Mouse (Mus musculus) Patski (cell line): ENCODE data around the gene Naglu. TPM values are rescaled to one million over a fixed set of nuclear protein-coding genes. Genes with fewer than 3 reads are reported as not detected.

Experiments used
- ATAC-seq: fragments of 100-300 bp; one replicate; pipeline ENCODE4 v1.8.0; 2021
- CTCF ChIA-PET: fragments of 350-600 bp; sonication (Branson Sonifier 250); formaldehyde crosslinking; loops from one replicate; lab custom pipeline; 2022; ENCODE audit warnings: inconsistent platforms; lab: Charles Lee
- POLR2A ChIA-PET: fragments of 350-600 bp; sonication (Branson Sonifier 250); formaldehyde crosslinking; loops from one replicate; lab custom pipeline; 2022; ENCODE audit warnings: antibody characterized with exemption, inconsistent platforms; lab: Charles Lee
- DNase-seq: peaks from one replicate; pipeline ENCODE4 v3.0.0-alpha.2; 2011; ENCODE audit warnings: low read depth, low spot score
- H3K27me3 ChIP-seq: fragments of 371-371 bp; one replicate; pipeline ENCODE4 v1.5.1; 2021
- CTCF ChIP-seq: fragments of 100-300 bp; IDR thresholded peaks from one replicate; pipeline ENCODE4 v1.5.1; 2021
- in situ Hi-C: fragments of 300-500 bp; cut with MboI; formaldehyde crosslinking; loops from 3 replicates; pipeline ENCODE4 v1.11.1; 2018; ENCODE audit warnings: low pct_unique_long_range_greater_than_20kb, mixed read lengths
- polyA plus RNA-seq: library from polyadenylated mRNA; unstranded; gene quantifications from one replicate; pipeline ENCODE4 v1.2.3, GENCODE M21; 2021

Gene Naglu
- polyA plus RNA-seq, 1 experiment from 2014 or later, result 46.4 TPM

- ChIA-PET POLR2A (interaction anchor here (1.4 kb wide), 1 partner anchor 12 kb away, joined by 3 read pairs; no protein-coding TSS in a partner anchor), CTCF (no interaction called here)
- in situ Hi-C loops, result no loop called here
- TF ChIP-seq CTCF, result no peak
- H3K27me3 ChIP-seq, result no peaks in the 10 kb centered on the region
- ATAC-seq, result no peak
- DNase-seq, result no peak
Measured at GRCm38 (mm10) chr11:101062971-101063675, 6.7 kb upstream of the Naglu start.

- in situ Hi-C loops, result no loop called here
- DNase-seq (no peak), ATAC-seq (no peak)
- ChIA-PET CTCF (no interaction called here), POLR2A (interaction anchor here (1.4 kb wide), 1 partner anchor 12 kb away, joined by 3 read pairs; no protein-coding TSS in a partner anchor)
- no peaks in the 10 kb centered on the region for H3K27me3 ChIP-seq
- TF ChIP-seq CTCF, result no peak
Measured at GRCm38 (mm10) chr11:101063676-101064327, 6.0 kb upstream of the Naglu start.

GRCm38 (mm10) chr11:101064462-101064861 lies 5.3 kb upstream of the Naglu start:
- in situ Hi-C loops, result no loop called here
- no peak for TF ChIP-seq CTCF
- ATAC-seq, result no peak
- H3K27me3 ChIP-seq, result no peaks in the 10 kb centered on the region
- ChIA-PET CTCF (no interaction called here), POLR2A (interaction anchor here (1.4 kb wide), 1 partner anchor 13 kb away, joined by 3 read pairs; no protein-coding TSS in a partner anchor)
- DNase-seq, result no peak

- CTCF ChIA-PET, result no interaction called here
- in situ Hi-C loops, result no loop called here
- no peak for DNase-seq
Measured at GRCm38 (mm10) chr11:101065002-101065401, 4.8 kb upstream of the Naglu start.

GRCm38 (mm10) chr11:101066549-101067412 lies 3.0 kb upstream of the Naglu start:
- peak; percentile 97 for TF ChIP-seq CTCF

More at GRCm38 (mm10) chr11:101065002-101065401, 4.8 kb upstream of the Naglu start:
- H3K27me3 ChIP-seq, result no peaks in the 10 kb centered on the region
- no peak for TF ChIP-seq CTCF
- ATAC-seq, result no peak
- POLR2A ChIA-PET, result interaction anchor here (0.8 kb wide), 1 partner anchor 168 kb away, joined by 4 read pairs; no protein-coding TSS in a partner anchor

GRCm38 (mm10) chr11:101070189-101070527 lies 346 bp downstream of the Naglu start:
- ATAC-seq, result peak; percentile 24
- ChIA-PET POLR2A (interaction anchor here (1.8 to 2.9 kb wide), 3 partner anchors 11 to 103 kb away, joined by 4 to 13 read pairs (median 8); partner anchors contain the start of gene Coasy), CTCF (interaction anchor here (0.7 to 1.4 kb wide), 3 partner anchors 87 to 106 kb away, joined by 3 to 4 read pairs (median 4); no protein-coding TSS in a partner anchor)
- TF ChIP-seq CTCF, result no peak
- H3K27me3 ChIP-seq, result no peaks in the 10 kb centered on the region
- in situ Hi-C loops, result no loop called here
- no peak for DNase-seq

More at GRCm38 (mm10) chr11:101066549-101067412, 3.0 kb upstream of the Naglu start:
- in situ Hi-C loops, result no loop called here
- ATAC-seq (no peak), DNase-seq (no peak)
- ChIA-PET POLR2A (no interaction called here), CTCF (interaction anchor here (0.6 to 2.4 kb wide), 9 partner anchors 10 to 110 kb away, joined by 3 to 6 read pairs (median 3); no protein-coding TSS in a partner anchor)
- no peaks in the 10 kb centered on the region for H3K27me3 ChIP-seq

GRCm38 (mm10) chr11:101070987-101071386 lies 1.2 kb downstream of the Naglu start:
- POLR2A ChIA-PET, result interaction anchor here (1.7 to 2.9 kb wide), 3 partner anchors 10 to 23 kb away, joined by 4 to 13 read pairs (median 4); partner anchors contain the start of gene Coasy
- no peak for TF ChIP-seq CTCF
- in situ Hi-C loops, result no loop called here
- H3K27me3 ChIP-seq, result no peaks in the 10 kb centered on the region
- no peak for DNase-seq
- no peak for ATAC-seq
- CTCF ChIA-PET, result interaction anchor here (0.8 to 1.1 kb wide), 2 partner anchors 88 to 100 kb away, joined by 3 read pairs; partner anchors contain the start of gene Plekhh3

- ATAC-seq, result no peak
- CTCF ChIA-PET, result interaction anchor here (1.1 kb wide), 1 partner anchor 99 kb away, joined by 3 read pairs; the partner anchor contains the start of gene Plekhh3
- POLR2A ChIA-PET, result interaction anchor here (1.7 kb wide), 1 partner anchor 12 kb away, joined by 4 read pairs; no protein-coding TSS in a partner anchor
- no peak for DNase-seq
- no peak for TF ChIP-seq CTCF
- H3K27me3 ChIP-seq, result no peaks in the 10 kb centered on the region
- in situ Hi-C loops, result no loop called here
Measured at GRCm38 (mm10) chr11:101071810-101072428, 2.1 kb downstream of the Naglu start.

- in situ Hi-C loops, result no loop called here
- CTCF ChIA-PET, result no interaction called here
- H3K27me3 ChIP-seq, result no peaks in the 10 kb centered on the region
- ATAC-seq (no peak), DNase-seq (no peak)
- no peak for TF ChIP-seq CTCF
- POLR2A ChIA-PET, result no interaction called here
Measured at GRCm38 (mm10) chr11:101078121-101078520, 8.3 kb downstream of the Naglu start, which contains the start of gene Hsd17b1. TSS of gene Hsd17b1 (plus strand) at chr11:101078411.
